Mouse (Mus musculus): ENCODE measurements around the gene Pik3cb. TPM values are rescaled to one million over a fixed set of nuclear protein-coding genes. Genes with fewer than 3 reads are reported as not detected.
A peak's percentile ranks its signal among the peaks of the same experiment; 100 is the strongest.

The Pik3cb gene
- polyA plus RNA-seq, 1 experiment, result 3.4 TPM

- TF ChIP-seq CEBPB (IDR thresholded peaks at IDR 0.05; ENCODE audit: low read depth) (no peak), MYOG (IDR thresholded peaks at IDR 0.05; ENCODE audit: control insufficient read depth, extremely low read depth, insufficient read length) (no peak), CTCF (IDR thresholded peaks at IDR 0.05; ENCODE audit: control insufficient read depth, insufficient read depth, insufficient read length) (no peak), MYOD1 (IDR thresholded peaks at IDR 0.05; ENCODE audit: control insufficient read depth, insufficient read length, low read depth) (no peak), USF1 (IDR thresholded peaks at IDR 0.05; ENCODE audit: low read depth) (no peak), FOSL1 (IDR thresholded peaks at IDR 0.05; ENCODE audit: insufficient read depth, low read length, poor library complexity, severe bottlenecking) (no peak), MAX (IDR thresholded peaks at IDR 0.05) (no peak)
- Histone ChIP-seq H3K27me3 (ENCODE audit: control insufficient read depth, insufficient read depth, insufficient read length) (no peaks in the 10 kb centered on the region), H3ac (ENCODE audit: control insufficient read depth, insufficient read length, low read depth) (peak overlapping the region; percentile 83), H3K4me3 (ENCODE audit: insufficient read depth, poor library complexity, severe bottlenecking) (peak overlapping the region; percentile 61), H3K79me2 (ENCODE audit: control insufficient read depth, insufficient read depth) (peaks cover 54% of the 10 kb centered on the region), H3K79me3 (ENCODE audit: low read depth) (peaks cover 51% of the 10 kb centered on the region), H3K36me3 (ENCODE audit: control insufficient read depth, insufficient read depth) (peaks cover 7% of the 10 kb centered on the region)
These were observed 1.0 kb downstream of the Pik3cb start for GRCm38 (mm10) chr9:99139194-99140023.

DNA sequence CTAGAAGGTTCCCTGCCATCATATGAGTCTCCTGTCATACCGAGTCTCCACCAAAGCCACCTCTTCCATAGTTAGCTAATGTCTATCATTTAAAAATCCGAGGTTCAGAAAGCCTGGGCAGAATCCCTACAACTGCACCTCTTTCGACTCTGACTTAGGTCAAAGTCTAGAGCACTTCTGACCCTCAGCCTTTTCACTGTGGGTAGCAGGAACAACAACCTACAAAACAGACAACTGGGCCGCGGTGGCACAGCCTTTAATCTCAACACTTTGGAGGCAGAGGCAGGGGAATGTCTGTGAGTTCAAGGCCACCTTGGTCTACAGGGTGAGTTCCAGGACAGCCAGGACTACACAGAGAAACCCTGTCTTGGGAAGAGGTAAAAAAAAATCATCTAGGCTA, 3.1 kb downstream of the Pik3cb start:
- Histone ChIP-seq H3ac (ENCODE audit: control insufficient read depth, insufficient read length, low read depth) (no peak overlapping the region), H3K4me3 (ENCODE audit: insufficient read depth, poor library complexity, severe bottlenecking) (no peak overlapping the region), H3K79me3 (ENCODE audit: low read depth) (peaks cover 63% of the 10 kb centered on the region), H3K79me2 (ENCODE audit: control insufficient read depth, insufficient read depth) (peaks cover 74% of the 10 kb centered on the region), H3K27me3 (ENCODE audit: control insufficient read depth, insufficient read depth, insufficient read length) (no peaks in the 10 kb centered on the region), H3K36me3 (ENCODE audit: control insufficient read depth, insufficient read depth) (peaks cover 7% of the 10 kb centered on the region)
- no peak for TF ChIP-seq CTCF (IDR thresholded peaks at IDR 0.05; ENCODE audit: control insufficient read depth, insufficient read depth, insufficient read length)
- no peak for TF ChIP-seq USF1 (IDR thresholded peaks at IDR 0.05; ENCODE audit: low read depth)
- TF ChIP-seq MYOD1 (IDR thresholded peaks at IDR 0.05; ENCODE audit: control insufficient read depth, insufficient read length, low read depth), result no peak
- TF ChIP-seq FOSL1 (IDR thresholded peaks at IDR 0.05; ENCODE audit: insufficient read depth, low read length, poor library complexity, severe bottlenecking), result no peak
- no peak for TF ChIP-seq MAX (IDR thresholded peaks at IDR 0.05)
- TF ChIP-seq CEBPB (IDR thresholded peaks at IDR 0.05; ENCODE audit: low read depth), result no peak
- no peak for TF ChIP-seq MYOG (IDR thresholded peaks at IDR 0.05; ENCODE audit: control insufficient read depth, extremely low read depth, insufficient read length)

DNA sequence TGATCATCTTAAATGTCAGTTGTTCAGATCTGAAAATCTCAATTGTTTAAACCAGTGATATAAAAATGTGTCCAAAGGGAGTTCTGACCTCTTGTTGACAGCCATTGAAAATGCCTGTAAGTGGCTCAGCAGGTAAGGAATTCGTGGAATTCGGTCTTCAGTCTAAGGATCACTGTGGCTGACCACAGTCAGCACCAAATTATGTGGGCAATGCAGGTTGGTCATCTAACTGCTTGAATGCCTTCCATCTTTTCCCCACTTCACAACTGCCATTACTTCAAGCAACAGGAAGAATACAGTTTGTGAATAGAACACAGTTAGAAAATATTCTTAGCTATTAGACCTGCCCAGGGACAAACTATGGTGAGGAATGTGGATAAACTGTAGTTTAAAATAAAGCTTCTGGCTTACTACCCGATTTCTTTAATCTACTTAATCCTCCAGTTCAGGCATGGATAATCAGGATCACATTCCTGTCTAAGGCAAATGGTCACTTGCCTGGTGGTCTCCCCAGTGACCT, 8.4 kb downstream of the Pik3cb start:
- Histone ChIP-seq H3K4me3 (ENCODE audit: insufficient read depth, poor library complexity, severe bottlenecking) (no peak overlapping the region), H3K79me3 (ENCODE audit: low read depth) (peaks cover 77% of the 10 kb centered on the region), H3ac (ENCODE audit: control insufficient read depth, insufficient read length, low read depth) (no peak overlapping the region), H3K27me3 (ENCODE audit: control insufficient read depth, insufficient read depth, insufficient read length) (no peaks in the 10 kb centered on the region), H3K79me2 (ENCODE audit: control insufficient read depth, insufficient read depth) (peaks cover 95% of the 10 kb centered on the region), H3K36me3 (ENCODE audit: control insufficient read depth, insufficient read depth) (peaks cover 7% of the 10 kb centered on the region)
- TF ChIP-seq FOSL1 (IDR thresholded peaks at IDR 0.05; ENCODE audit: insufficient read depth, low read length, poor library complexity, severe bottlenecking) (peak; percentile 45), MYOG (IDR thresholded peaks at IDR 0.05; ENCODE audit: control insufficient read depth, extremely low read depth, insufficient read length) (no peak)

DNA sequence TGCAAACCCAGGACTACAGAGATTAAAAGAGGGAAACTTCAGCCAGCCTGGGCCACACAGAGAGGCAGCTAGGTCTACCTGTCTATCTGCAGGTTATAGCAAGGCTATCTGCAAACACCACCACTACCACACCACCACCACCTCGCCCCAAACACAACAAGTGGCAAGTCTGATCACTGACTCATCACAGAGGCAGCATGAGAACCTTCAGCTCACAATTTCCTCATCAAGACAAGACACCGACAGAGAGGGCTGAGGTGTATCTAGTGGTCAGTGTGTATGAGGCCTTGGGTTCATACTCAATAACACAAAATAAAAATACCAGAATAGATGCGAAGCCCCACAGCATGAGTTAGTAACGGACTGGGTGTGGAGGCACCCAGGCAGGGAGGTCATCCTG, 9.3 kb downstream of the Pik3cb start:
- peaks cover 74% of the 10 kb centered on the region for H3K79me3 ChIP-seq (ENCODE audit: low read depth)
- no peak overlapping the region for H3K4me3 ChIP-seq (ENCODE audit: insufficient read depth, poor library complexity, severe bottlenecking)
- H3K27me3 ChIP-seq (ENCODE audit: control insufficient read depth, insufficient read depth, insufficient read length), result no peaks in the 10 kb centered on the region
- H3K36me3 ChIP-seq (ENCODE audit: control insufficient read depth, insufficient read depth), result peaks cover 7% of the 10 kb centered on the region
- peaks cover 94% of the 10 kb centered on the region for H3K79me2 ChIP-seq (ENCODE audit: control insufficient read depth, insufficient read depth)
- no peak overlapping the region for H3ac ChIP-seq (ENCODE audit: control insufficient read depth, insufficient read length, low read depth)
- no peak for TF ChIP-seq FOSL1 (IDR thresholded peaks at IDR 0.05; ENCODE audit: insufficient read depth, low read length, poor library complexity, severe bottlenecking)
- no peak for TF ChIP-seq MYOG (IDR thresholded peaks at IDR 0.05; ENCODE audit: control insufficient read depth, extremely low read depth, insufficient read length)

DNA sequence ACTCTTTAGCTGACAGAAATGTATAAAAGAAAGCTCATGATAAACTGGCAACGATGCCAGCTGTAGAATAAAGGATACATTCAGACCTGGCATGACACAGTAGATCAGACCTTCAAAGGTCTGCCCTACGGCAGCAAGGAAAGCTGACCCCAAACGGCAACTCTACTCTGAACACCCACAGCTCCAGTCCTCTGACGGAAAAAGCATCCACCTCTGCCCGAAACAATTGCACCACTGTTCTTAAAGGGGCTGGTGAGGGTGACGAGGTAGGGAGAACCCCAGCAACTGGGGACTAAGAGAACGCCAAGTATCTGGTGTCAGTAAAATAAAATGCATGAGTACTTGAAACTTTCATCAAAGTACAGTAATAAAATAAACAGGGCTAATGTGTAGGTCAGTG, 12.8 kb downstream of the Pik3cb start:
- H3K36me3 ChIP-seq (ENCODE audit: control insufficient read depth, insufficient read depth), result no peaks in the 10 kb centered on the region
- H3ac ChIP-seq (ENCODE audit: control insufficient read depth, insufficient read length, low read depth), result no peak overlapping the region
- H3K4me3 ChIP-seq (ENCODE audit: insufficient read depth, poor library complexity, severe bottlenecking), result no peak overlapping the region
- H3K79me2 ChIP-seq (ENCODE audit: control insufficient read depth, insufficient read depth), result peaks cover 95% of the 10 kb centered on the region
- TF ChIP-seq CEBPB (IDR thresholded peaks at IDR 0.05; ENCODE audit: low read depth), result no peak
- no peak for TF ChIP-seq MYOD1 (IDR thresholded peaks at IDR 0.05; ENCODE audit: control insufficient read depth, insufficient read length, low read depth)
- TF ChIP-seq FOSL1 (IDR thresholded peaks at IDR 0.05; ENCODE audit: insufficient read depth, low read length, poor library complexity, severe bottlenecking), result no peak
- no peak for TF ChIP-seq MYOG (IDR thresholded peaks at IDR 0.05; ENCODE audit: control insufficient read depth, extremely low read depth, insufficient read length)
- no peak for TF ChIP-seq USF1 (IDR thresholded peaks at IDR 0.05; ENCODE audit: low read depth)
- no peak for TF ChIP-seq MAX (IDR thresholded peaks at IDR 0.05)
- no peak for TF ChIP-seq CTCF (IDR thresholded peaks at IDR 0.05; ENCODE audit: control insufficient read depth, insufficient read depth, insufficient read length)
- H3K27me3 ChIP-seq (ENCODE audit: control insufficient read depth, insufficient read depth, insufficient read length), result no peaks in the 10 kb centered on the region
- peaks cover 68% of the 10 kb centered on the region for H3K79me3 ChIP-seq (ENCODE audit: low read depth)

DNA sequence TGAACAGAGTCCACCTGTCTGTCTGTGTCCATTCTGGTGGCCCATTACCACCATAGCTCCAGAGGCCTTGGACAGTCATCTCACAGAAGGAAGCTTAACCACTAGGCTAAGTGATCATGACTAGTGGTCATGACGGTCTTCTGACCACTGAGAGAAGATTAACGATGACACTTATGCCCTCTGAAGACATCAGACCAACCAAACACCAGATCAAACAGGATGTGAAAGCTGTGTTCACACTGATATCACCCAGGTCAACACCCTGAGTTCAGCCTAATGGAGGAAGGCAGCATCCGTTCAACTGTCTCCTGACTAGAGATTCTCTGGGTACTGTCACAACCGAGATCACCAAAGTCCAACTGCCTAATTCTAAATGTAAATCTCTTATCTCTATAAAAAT, 17.7 kb downstream of the Pik3cb start:
- Histone ChIP-seq H3K36me3 (ENCODE audit: control insufficient read depth, insufficient read depth) (peaks cover 4% of the 10 kb centered on the region), H3K4me3 (ENCODE audit: insufficient read depth, poor library complexity, severe bottlenecking) (no peak overlapping the region), H3K79me2 (ENCODE audit: control insufficient read depth, insufficient read depth) (peaks cover 93% of the 10 kb centered on the region), H3K79me3 (ENCODE audit: low read depth) (peaks cover 52% of the 10 kb centered on the region), H3K27me3 (ENCODE audit: control insufficient read depth, insufficient read depth, insufficient read length) (no peaks in the 10 kb centered on the region), H3ac (ENCODE audit: control insufficient read depth, insufficient read length, low read depth) (no peak overlapping the region)
- TF ChIP-seq MAX (IDR thresholded peaks at IDR 0.05), result no peak
- no peak for TF ChIP-seq USF1 (IDR thresholded peaks at IDR 0.05; ENCODE audit: low read depth)
- TF ChIP-seq CTCF (IDR thresholded peaks at IDR 0.05; ENCODE audit: control insufficient read depth, insufficient read depth, insufficient read length), result no peak
- TF ChIP-seq FOSL1 (IDR thresholded peaks at IDR 0.05; ENCODE audit: insufficient read depth, low read length, poor library complexity, severe bottlenecking), result no peak

Measured in C2C12 (cell line).